Mouse (Mus musculus) layer of hippocampus, adult 18-20 months (tissue): ENCODE results near the gene Myo15b. TPM values are rescaled to one million over a fixed set of nuclear protein-coding genes. Genes with fewer than 3 reads are reported as not detected.

Experiments
- DNase-seq, 2 experiments: peaks; one replicate each; pipeline ENCODE4 v3.0.0; 2022; ENCODE audit warnings: low spot score in 2 of 2
- total RNA-seq, 2 experiments: library from RNA; stranded (reverse); gene quantifications; 2 replicates each; pipeline ENCODE4 v1.2.3; 2021

Gene Myo15b
- total RNA-seq, 2 experiments from 2014 or later = 0.15 to 0.57 TPM

- no peak for DNase-seq
Observed at GRCm38 (mm10) chr11:115901338-115902161, 43.3 kb downstream of the Myo15b start.

DNA sequence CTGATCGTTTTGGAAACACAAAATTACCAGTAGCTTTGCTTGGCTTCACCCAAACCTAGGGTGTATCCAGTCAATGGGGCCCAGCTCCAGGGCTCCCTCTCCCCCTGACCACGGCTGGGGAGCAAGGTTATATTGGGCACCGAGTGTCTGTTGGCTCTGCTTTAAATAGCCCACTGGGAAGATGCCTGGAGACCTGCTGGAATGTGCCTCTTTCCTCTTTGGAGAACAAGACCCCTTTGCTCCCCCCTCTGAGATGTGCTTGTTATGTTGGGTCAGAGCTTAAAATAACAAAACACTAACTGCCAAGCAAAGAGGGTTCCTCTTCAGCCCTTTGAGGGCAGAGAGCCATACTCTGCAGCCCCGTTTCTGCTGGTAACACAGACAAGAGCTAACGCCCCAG lies 44.0 kb downstream of the Myo15b start:
- no peak for DNase-seq

DNA sequence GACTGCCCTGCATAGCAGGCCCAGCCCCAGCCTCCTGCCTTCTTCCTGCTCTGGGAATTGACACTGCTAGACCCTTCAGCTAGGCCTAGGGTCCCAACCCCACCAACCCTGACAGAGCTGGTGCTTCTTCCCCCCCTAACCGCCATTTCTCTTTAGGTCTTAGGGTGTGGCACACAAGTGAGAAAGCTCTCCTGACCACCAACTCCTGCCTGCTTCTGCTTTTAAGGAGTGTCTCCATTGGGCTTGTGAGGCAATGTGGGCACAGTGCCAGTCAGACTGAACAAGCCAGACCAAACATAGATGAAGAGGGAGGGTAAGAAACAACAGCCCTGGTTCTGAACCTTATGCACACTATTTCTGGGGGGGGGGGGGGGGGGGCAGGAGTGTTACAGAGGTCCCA lies 44.6 kb downstream of the Myo15b start:
- no peak for DNase-seq

DNA sequence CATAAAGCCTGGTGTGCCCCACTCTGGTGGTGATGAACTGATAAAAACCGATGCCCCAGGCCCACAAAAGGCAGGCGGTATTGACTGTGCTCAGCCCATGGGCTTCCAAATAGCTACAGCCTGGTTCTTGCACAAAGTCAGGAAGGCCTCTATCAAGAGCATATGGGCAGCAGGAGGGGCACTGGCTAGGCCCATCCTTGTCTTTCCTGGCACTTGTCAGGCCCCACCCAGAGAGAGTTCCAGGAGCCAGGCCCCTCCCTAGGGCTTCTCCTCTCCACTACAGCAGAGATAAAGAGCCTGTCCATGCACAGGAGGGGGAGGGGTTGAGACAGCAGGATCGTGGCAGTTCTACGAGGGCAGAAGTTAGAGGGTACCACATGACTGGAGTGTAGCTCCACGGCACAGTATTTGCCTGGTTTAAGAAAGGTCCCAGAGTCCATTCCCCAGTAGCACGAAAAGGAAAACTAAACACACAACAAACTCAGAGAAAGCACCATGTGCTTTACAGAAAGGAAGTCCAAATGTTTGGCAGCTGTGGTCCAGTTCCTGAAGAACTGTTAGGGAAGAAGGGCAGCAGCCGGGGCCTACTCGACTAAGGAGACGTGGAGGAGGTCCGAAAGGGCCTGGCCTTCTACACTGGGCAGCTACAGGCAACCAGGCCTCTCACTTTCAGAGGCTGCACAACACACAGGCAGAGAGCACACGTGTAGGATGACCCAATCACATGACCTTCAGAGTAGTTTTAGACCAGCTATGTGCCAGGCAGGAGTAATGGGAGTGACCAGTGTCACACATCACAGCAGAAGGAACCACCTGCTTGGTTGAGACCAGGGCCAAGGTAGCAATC lies 45.4 kb downstream of the Myo15b start:
- DNase-seq = no peak

DNA sequence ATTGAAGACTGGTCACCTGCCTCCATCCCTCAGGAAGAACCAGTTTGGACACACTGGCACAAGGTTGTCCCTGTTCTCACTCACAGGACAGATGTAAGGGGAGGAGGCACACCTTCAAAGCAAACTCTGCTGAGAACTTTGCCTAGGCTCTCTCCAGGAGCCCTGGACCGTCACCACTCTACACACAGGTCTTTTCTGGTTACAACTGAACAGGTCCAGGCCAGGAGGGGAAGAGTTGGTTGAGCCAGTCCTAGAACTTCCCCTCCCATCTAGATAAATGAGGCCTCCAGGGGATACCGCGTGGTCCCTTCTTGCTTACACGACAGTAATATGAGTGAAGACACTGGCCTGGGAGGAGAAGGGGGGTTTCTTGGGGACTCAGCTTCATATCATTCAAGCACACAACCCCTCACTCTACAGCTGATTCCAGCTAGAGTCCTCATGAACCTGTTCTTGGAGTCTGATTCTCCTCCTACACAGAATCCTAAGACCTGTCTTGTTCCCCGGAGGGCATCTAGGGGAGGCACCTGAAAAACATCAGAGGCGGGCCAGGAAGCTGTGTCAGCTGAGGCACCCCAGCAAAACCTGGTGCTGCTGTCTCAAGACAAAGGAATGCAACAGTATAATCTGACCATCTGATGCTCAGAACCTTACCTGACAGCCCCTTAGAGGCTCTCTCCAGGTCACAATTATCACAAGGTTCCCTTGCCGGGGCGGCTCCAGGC lies 46.2 kb downstream of the Myo15b start:
- no peak for DNase-seq

DNA sequence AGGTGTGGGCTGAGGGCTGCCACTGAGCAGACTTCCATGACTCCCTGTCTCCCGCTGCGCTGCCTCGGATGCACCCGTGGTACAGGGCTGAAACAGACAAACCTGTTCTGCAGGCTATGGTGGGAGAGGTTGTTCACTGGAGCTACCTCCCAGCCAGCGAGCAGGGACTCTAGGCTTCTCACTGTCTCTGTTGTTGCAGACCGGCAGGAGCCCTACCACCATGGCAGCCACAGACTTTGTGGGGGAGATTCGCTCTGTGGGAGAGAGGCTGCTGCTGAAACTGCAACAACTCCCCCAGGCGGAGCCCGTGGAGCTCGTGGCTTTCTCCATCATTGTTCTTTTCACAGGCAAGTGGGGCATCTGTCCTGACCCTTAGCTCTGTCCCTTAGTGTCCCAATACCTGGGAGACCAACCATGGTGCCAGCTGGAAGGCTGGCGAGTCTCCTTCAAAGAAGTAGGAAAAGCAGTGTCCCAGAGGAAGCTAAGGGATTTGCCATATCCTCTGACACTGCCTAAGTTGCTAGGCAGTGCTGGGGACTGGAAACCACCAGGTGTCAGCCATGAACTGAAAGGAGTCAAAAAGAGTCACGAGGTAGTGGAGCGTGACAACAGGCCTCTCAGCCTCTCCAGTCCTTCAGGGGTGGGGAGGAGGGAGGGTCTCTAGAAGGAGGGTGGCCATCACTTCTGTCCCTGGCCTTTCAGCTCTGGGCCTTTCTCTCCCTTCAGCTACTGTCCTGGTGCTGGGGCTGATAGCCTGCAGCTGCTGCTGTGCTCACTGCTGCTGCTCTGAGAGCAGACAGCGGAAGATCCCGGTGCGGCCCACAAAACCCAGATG lies 47.0 kb downstream of the Myo15b start:
- DNase-seq = peak; percentile 37 to 74

- DNase-seq = no peak
Observed at GRCm38 (mm10) chr11:115906116-115906515, 47.9 kb downstream of the Myo15b start.

- no peak for DNase-seq
Observed at GRCm38 (mm10) chr11:115906521-115906920, 48.3 kb downstream of the Myo15b start.

DNA sequence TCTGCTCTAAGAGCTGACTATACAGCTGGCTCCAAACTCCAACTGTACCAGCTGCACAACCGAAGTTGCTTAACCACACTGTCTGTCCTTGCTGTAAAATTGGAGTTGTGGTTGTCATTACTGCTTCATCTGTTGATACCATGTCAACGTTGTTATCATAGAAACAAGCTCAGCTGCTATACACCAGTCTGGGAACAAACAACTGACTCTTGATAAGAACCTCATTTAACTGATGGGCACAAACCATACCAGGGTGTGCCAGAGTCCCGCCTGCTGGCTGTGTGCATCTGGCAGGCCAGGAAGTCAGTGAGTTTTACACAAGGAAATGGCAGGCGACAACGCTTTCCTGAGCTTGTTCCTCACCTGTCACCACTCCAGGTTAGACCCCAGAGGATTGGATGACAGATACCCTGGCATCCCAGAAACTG lies 52.9 kb downstream of the Myo15b start:
- no peak for DNase-seq

GRCm38 (mm10) chr11:115911632-115912376 lies 53.6 kb downstream of the Myo15b start, which contains the start of gene Smim6:
Gene Smim6, plus strand, starts transcription at chr11:115912017.
- no peak for DNase-seq

DNA sequence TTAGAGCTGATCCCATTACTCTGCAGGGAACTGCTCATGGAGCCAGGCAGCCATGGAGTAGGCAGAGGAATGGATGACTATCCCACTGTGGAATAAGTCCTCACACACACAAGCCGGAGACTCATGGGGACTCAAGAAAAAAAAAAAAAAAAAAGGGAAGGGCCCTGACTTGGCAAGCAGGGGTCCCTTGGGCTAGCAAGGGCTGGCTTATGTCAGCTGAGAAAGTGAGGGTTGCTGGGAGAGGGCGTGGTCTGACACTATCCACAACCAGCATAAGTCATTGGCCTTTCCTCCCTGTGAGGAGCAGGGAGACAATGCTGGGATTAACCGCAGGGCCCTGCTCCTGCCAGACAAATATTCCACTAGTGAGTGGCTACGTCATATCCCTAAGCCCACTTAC lies 58.4 kb downstream of the Myo15b start:
- DNase-seq = no peak

DNA sequence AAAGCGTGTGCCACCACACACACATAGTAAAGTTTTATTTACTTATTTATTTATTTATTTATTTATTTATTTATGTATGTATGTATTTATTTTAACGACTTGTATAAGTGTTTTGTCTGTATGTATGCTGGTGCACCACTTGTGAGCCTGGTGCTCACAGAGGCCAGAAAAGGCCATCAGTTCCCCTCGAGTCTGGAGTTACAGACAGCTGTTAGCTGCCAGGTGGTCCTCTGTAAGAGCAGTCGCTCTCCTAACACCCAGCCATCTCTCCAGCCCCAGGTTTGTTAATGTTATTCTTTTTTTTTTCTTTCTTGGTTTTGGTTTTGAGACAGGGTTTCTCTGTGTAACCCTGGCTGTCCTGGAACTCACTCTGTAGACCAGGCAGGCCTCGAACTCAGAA lies 60.4 kb downstream of the Myo15b start:
- DNase-seq = no peak

DNA sequence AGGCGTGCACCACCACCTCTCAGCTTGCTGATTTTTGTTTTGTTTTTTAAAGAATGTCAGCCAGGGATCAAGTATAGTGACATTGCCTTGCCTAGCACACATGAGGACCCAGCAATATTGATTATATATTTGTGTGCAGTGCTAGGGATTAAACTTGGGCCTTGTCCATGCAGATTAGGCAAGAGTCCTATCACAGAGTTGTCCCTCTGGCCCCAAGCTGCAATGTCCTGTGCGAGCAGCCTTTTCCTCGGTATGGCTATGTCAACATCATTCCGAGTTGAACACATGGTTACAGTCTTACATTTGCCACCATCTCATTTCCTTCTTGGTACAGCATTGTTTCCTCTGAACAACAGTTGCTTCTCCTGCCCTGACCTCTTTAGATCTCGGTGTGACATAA lies 60.9 kb downstream of the Myo15b start:
- DNase-seq = no peak

DNA sequence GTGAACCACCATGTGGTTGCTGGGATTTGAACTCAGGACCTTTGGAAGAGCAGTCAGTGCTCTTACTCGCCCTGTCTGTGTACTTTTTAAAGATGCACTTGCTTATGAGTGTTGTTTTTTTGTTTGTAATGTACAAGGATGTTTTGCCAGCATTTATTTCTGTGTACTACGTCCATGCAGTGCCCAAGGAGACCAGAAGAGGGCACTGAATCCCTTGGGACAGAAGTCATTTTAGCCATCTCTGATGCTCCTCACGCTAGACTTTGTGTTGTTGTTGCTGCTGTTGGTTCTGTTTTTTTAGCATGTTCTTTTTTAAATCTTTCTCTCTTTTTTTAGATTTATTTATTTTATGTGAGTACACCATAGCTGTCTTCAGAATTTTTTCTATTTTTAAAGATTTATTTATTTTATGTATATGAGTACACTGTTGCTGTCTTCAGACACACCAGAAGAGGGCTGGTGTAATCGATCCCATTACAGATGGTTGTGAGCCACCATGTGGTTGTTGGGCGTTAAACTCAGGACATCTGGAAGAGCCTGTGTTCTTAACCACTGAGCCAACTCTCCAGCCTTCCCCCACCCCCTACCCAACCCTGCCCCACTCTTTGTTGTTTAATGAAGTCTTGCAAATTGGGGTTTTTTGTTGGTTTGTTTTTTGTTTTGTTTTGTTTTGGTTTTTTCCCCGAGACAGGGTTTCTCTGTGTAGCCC lies 62.1 kb downstream of the Myo15b start:
- peak in 1 of 2 experiments; percentile 66 for DNase-seq

GRCm38 (mm10) chr11:115921986-115922385 lies 63.8 kb downstream of the Myo15b start:
- DNase-seq = no peak

GRCm38 (mm10) chr11:115929031-115929430 lies 70.8 kb downstream of the Myo15b start:
- DNase-seq = no peak

GRCm38 (mm10) chr11:115929818-115930217 lies 71.6 kb downstream of the Myo15b start:
- DNase-seq = no peak

DNA sequence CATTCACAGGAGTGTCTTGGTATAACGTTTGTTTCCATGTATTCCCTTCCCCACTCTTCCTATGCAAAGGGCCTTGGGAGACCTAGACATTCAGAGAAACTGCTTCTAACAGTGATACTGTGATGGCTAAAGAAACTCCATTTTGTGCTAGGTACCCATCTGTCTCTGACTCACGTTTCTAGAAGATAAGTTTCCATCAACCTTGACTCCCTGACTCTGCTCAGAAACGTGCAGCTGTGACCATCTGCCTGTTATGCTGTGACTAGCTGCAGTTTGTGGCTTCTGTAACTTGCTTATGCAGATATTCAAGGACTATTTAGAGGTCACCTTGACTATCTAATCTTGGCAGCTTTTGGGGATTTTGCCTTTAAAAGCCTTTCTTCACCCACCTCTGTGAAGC lies 73.0 kb downstream of the Myo15b start:
- no peak for DNase-seq

DNA sequence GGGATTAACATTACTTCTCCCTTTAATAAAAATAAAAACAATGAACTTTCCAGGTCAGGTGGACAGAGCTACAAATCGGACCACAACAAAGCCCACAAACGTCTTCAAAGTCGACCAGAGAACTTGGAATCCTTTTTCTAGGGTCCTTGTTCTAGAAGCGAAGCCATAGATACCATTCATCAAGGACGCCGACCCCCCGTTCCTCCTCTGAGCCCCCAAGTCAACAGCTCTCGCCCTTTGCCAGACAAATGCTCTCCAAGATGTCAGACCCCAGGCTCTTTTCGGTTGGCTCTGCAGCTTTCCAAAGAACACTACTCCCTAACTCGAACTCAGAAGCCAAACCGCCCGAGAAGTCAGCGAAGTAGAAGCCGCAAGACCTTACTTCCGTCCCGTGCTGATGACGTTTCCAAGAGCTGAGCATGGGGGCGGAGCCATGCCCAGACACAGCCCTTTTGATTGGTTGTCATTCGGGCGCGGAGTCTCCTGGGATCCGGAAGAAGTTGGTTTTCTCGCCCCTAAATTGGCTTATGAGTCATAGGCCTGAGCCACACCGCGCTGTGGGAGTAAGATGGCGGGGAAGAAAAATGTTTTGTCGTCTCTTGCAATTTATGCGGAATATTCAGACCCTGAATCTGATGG lies 75.0 kb downstream of the Myo15b start, which contains the start of the genes Sap30bp and Recql5:
Sap30bp (plus strand) TSS at position 175 of the 639 bp plus-strand sequence.
Recql5 (minus strand) TSS at position 370 of the 639 bp plus-strand sequence.
- DNase-seq = peak; percentile 97 to 99
